Mouse (Mus musculus) olfactory bulb, adult 2 months (tissue): ENCODE measurements around the gene Dlx2.

ENCODE experiments used
- CTCF ChIP-seq: fragments of 200-500 bp; IDR thresholded peaks from 2 replicates; pipeline ENCODE4 v1.5.1; 2012; ENCODE audit warnings: low read depth, mild to moderate bottlenecking, low read length, moderate library complexity; ENCODE audit not compliant: insufficient read depth
- POLR2A ChIP-seq: fragments of 200-500 bp; IDR thresholded peaks from 2 replicates; pipeline ENCODE4 v1.6.1; 2012; ENCODE audit warnings: mild to moderate bottlenecking, low read depth, low read length, moderate library complexity; ENCODE audit not compliant: insufficient read depth

GRCm38 (mm10) chr2:71556071-71556470 is 9.5 kb upstream of the Dlx2 start:
- TF ChIP-seq CTCF (no peak), POLR2A (no peak)
